Mouse (Mus musculus) forebrain, embryonic 16.5 days (tissue): ENCODE data around the gene Eid2b. TPM values are rescaled to one million over a fixed set of nuclear protein-coding genes. Genes with fewer than 3 reads are reported as not detected.

ENCODE experiments used
- ATAC-seq: fragments of 200-750 bp; cut with Nextera tagmentation; 2 replicates; pipeline ENCODE4 v1.8.0; 2017; ENCODE audit warnings: mild to moderate bottlenecking, moderate library complexity
- H3K27ac ChIP-seq: fragments of 300-500 bp; sonication (generic); 2 replicates; pipeline ENCODE4 v1.5.1; 2014; ENCODE audit warnings: low read length, control low read depth
- H3K27me3 ChIP-seq: fragments of 300-500 bp; sonication (generic); replicated peaks from 2 replicates; pipeline ENCODE4 v1.6.1; 2014; ENCODE audit warnings: low read length; ENCODE audit not compliant: control insufficient read depth, insufficient read depth
- H3K36me3 ChIP-seq: fragments of 300-500 bp; sonication (generic); 2 replicates; pipeline ENCODE4 v1.6.1; 2014; ENCODE audit not compliant: control insufficient read depth, insufficient read depth
- H3K4me1 ChIP-seq: fragments of 300-500 bp; sonication (generic); replicated peaks from 2 replicates; pipeline ENCODE4 v1.6.1; 2014; ENCODE audit warnings: low read length; ENCODE audit not compliant: control insufficient read depth, insufficient read depth
- H3K4me2 ChIP-seq: fragments of 300-500 bp; sonication (generic); 2 replicates; pipeline ENCODE4 v1.6.1; 2014; ENCODE audit warnings: mild to moderate bottlenecking, low read length, control low read depth
- H3K4me3 ChIP-seq: fragments of 300-500 bp; sonication (generic); replicated peaks from 2 replicates; pipeline ENCODE4 v1.5.1; 2014; ENCODE audit warnings: mild to moderate bottlenecking, low read length, control low read depth
- H3K9ac ChIP-seq: fragments of 300-500 bp; sonication (generic); replicated peaks from 2 replicates; pipeline ENCODE4 v1.6.1; 2014; ENCODE audit warnings: low read depth, low read length, control low read depth
- H3K9me3 ChIP-seq: fragments of 300-500 bp; sonication (generic); 2 replicates; pipeline ENCODE4 v1.6.1; 2016; ENCODE audit warnings: low read length; ENCODE audit not compliant: control insufficient read depth
- WGBS: fragments of 180-500 bp; shearing (Covaris S2); extraction: QIAGEN DNeasy Blood & Tissue Kit; methylation state at CpG from one replicate; pipeline ENCODE4 v1.1.7; 2014; 5-methylcytosine and 5-hydroxymethylcytosine counted together
- polyA plus RNA-seq: library from polyadenylated mRNA; unstranded; fragments of >200 nt; fragmentation: Nextera tagmentation; extraction: Ambion mirVana; gene quantifications from 2 replicates; pipeline ENCODE4 v1.2.1, GENCODE M21; 2015

Eid2b gene
- polyA plus RNA-seq, 1 experiment from 2014 or later: 41.8 TPM

DNA sequence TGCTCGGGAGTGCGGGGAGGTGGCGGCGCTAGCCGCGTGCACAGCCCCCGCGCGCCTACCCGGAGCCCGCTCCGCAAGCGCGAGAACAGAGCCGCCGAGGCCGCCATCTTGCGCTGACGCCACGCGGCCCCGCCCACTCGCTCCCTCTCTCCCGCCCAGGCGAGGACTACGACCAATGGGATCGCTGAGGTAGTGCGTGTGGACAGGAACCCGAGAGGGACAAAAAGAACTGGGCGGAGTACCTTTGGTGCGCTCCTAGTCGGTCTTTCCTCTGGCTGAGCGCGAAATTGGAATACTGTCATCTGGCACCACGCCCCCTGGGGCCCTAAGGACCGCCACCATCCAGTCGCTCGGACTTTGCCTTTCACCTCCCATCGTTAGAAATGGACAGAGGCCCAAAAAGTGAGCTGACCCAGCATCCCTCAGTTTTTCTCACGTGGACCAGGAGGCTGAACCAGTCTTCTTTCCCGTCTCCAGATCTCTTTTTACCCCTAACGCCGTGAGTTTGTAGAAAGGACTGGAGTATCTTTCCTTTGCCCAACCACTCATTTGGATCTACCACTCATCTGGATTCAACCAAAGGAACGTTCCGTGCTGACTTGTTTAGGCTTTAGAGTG lies 34.5 kb downstream of the Eid2b start, which contains the start of gene Timm50:
Gene Timm50 (minus strand): TSS at position 147 of the 618 bp plus-strand sequence.
- Histone ChIP-seq H3K9ac (peak within 1 kb of the TSS; percentile 91), H3K4me1 (peaks cover 13% of the 10 kb centered on the region), H3K9me3 (no peaks in the 10 kb centered on the region), H3K27me3 (no peaks in the 10 kb centered on the region), H3K36me3 (peaks cover 37% of the 10 kb centered on the region), H3K4me2 (peak within 1 kb of the TSS; percentile 77), H3K4me3 (peak within 1 kb of the TSS; percentile 98), H3K27ac (peak within 1 kb of the TSS; percentile 78)
- ATAC-seq: peak; percentile 99
- under 1% methylated on average over 45 of the region's 45 CpGs for WGBS

DNA sequence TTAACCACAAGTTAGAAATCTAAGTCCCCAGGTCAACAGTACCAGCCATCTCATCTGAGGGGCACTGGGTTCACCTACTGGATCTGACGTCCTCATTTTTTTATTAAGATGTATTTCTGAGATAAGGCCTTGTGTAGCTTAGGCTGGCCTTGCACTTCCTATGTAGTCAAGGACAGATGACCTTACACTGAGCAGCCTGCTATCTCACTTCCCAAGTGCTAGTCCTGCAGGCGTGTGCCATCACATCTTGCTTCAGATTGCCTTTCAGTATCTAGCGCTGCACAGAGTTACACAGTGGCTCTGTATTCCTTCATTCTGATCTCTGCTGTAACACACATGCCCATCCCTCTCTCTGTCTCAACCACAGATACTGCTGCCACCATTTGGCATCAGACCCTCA lies 40.5 kb downstream of the Eid2b start:
- Histone ChIP-seq H3K9me3 (no peaks in the 10 kb centered on the region), H3K4me3 (no peak overlapping the region), H3K36me3 (peaks cover 62% of the 10 kb centered on the region), H3K4me1 (no peaks in the 10 kb centered on the region), H3K4me2 (no peak overlapping the region), H3K9ac (no peak overlapping the region), H3K27ac (no peak overlapping the region), H3K27me3 (no peaks in the 10 kb centered on the region)
- no peak for ATAC-seq
- 90% methylated on average over 3 of the region's 3 CpGs for WGBS

DNA sequence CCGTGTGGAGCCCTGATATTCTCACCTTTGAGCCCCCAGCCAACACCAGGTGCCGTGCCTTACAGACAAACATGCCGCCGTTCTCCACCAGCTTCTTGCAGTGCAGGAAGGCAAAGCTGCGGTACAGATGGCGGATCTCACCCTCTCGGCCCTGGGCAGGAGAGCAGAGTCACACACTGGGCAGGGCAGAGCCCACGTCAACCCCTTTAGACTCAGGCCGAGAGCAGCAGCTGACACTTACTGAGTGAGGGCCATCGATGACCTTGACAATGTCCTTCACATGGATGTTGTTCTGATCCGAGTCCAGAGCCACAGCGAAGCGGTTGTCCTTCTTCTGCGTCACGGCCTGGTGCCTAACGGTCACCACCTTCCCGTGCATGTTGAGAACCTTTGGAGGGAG lies 41.2 kb downstream of the Eid2b start:
- no peak overlapping the region for H3K4me3 ChIP-seq
- no peak overlapping the region for H3K9ac ChIP-seq
- no peak for ATAC-seq
- no peak overlapping the region for H3K27ac ChIP-seq
- H3K9me3 ChIP-seq: no peaks in the 10 kb centered on the region
- H3K4me2 ChIP-seq: no peak overlapping the region
- H3K36me3 ChIP-seq: peaks cover 69% of the 10 kb centered on the region
- 95% methylated on average over 17 of the region's 17 CpGs for WGBS
- no peaks in the 10 kb centered on the region for H3K4me1 ChIP-seq
- H3K27me3 ChIP-seq: no peaks in the 10 kb centered on the region

GRCm38 (mm10) chr7:28321974-28322720 lies 44.6 kb downstream of the Eid2b start:
- peaks cover 63% of the 10 kb centered on the region for H3K36me3 ChIP-seq
- no peak overlapping the region for H3K4me2 ChIP-seq
- H3K9ac ChIP-seq: no peak overlapping the region
- no peak overlapping the region for H3K27ac ChIP-seq
- H3K27me3 ChIP-seq: no peaks in the 10 kb centered on the region
- H3K4me3 ChIP-seq: no peak overlapping the region
- no peaks in the 10 kb centered on the region for H3K9me3 ChIP-seq
- ATAC-seq: no peak
- 96% methylated on average over 15 of the region's 15 CpGs for WGBS
- H3K4me1 ChIP-seq: no peaks in the 10 kb centered on the region

DNA sequence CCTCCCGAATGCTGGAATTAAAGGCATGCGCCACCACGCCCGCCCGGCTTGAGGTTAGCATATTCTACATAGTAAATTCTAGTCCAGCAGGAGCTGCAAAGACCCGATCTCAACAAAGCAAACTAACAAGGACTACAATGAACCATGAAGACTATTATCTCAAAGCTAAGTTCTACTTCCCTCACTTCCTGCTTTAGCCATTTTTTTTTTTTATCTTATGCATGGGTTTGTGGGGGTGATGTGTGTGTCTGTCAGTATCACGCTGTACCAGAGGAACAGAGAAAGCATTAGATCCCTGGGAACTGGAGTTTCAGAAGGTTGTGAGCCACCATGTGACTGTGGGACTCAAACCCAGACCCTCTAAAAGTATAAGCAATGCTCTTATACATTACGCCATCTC lies 47.8 kb downstream of the Eid2b start:
- Histone ChIP-seq H3K4me3 (no peak overlapping the region), H3K27ac (no peak overlapping the region), H3K4me2 (no peak overlapping the region), H3K9me3 (no peaks in the 10 kb centered on the region), H3K9ac (no peak overlapping the region), H3K27me3 (no peaks in the 10 kb centered on the region), H3K4me1 (no peaks in the 10 kb centered on the region), H3K36me3 (peaks cover 58% of the 10 kb centered on the region)
- no peak for ATAC-seq
- WGBS: 96% methylated on average over 8 of the region's 8 CpGs

DNA sequence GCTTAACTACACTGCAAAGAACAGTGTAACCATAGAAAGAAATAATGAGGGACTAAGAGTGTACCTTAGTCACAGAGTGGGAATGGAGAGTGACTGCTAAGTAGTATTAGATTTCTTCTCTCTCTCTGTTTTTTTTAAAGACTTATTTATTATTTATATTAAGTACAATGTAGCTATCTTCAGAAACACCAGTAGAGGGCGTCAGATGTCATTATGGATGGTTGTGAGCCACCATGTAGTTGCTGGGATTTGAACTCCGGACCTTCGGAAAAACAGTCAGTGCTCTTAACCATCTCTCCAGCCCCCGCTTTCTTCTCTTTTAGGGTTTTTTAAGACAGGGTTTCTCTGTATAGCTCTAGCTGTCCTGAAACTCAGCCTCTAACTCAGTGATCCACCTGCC lies 48.9 kb downstream of the Eid2b start:
- WGBS: 84% methylated on average over 4 of the region's 4 CpGs
- H3K4me1 ChIP-seq: no peaks in the 10 kb centered on the region
- H3K27ac ChIP-seq: no peak overlapping the region
- peaks cover 63% of the 10 kb centered on the region for H3K36me3 ChIP-seq
- no peak overlapping the region for H3K4me2 ChIP-seq
- no peaks in the 10 kb centered on the region for H3K9me3 ChIP-seq
- ATAC-seq: no peak
- H3K27me3 ChIP-seq: no peaks in the 10 kb centered on the region
- no peak overlapping the region for H3K4me3 ChIP-seq
- H3K9ac ChIP-seq: no peak overlapping the region

GRCm38 (mm10) chr7:28328260-28328659 lies 50.7 kb downstream of the Eid2b start:
- peaks cover 46% of the 10 kb centered on the region for H3K36me3 ChIP-seq
- 96% methylated on average over 2 of the region's 2 CpGs for WGBS
- ATAC-seq: no peak

More at GRCm38 (mm10) chr7:28328260-28328659, 50.7 kb downstream of the Eid2b start:
- Histone ChIP-seq H3K4me2 (no peak overlapping the region), H3K27me3 (no peaks in the 10 kb centered on the region), H3K4me1 (no peaks in the 10 kb centered on the region), H3K27ac (no peak overlapping the region), H3K4me3 (no peak overlapping the region), H3K9me3 (no peaks in the 10 kb centered on the region), H3K9ac (no peak overlapping the region)

Other genes with a start within 250 kb of the Eid2b start
- gene Psmc4, start 227.6 kb upstream of the Eid2b start, polyA plus RNA-seq: 330 and 343 TPM in 2 replicates
- gene Fcgbp, start 206.5 kb upstream of the Eid2b start, polyA plus RNA-seq: 0.41 TPM in 1 of 2 replicates, not detected in the other
- 0.06 and 0.14 TPM in 2 replicates for gene 9530053A07Rik, start 148.3 kb upstream of the Eid2b start, polyA plus RNA-seq
- 84.4 and 86.8 TPM in 2 replicates for gene Fbl, start 108.0 kb upstream of the Eid2b start, polyA plus RNA-seq
- 14.4 and 14.8 TPM in 2 replicates for gene Dyrk1b, start 98.3 kb upstream of the Eid2b start, polyA plus RNA-seq
- gene Eid2, start 9.9 kb upstream of the Eid2b start, polyA plus RNA-seq: 3.8 and 4.1 TPM in 2 replicates
- 0.16 TPM in 1 of 2 replicates, not detected in the other for gene Selenov, start 13.4 kb downstream of the Eid2b start, polyA plus RNA-seq
- 9.9 and 10.5 TPM in 2 replicates for gene Dll3, start 24.5 kb downstream of the Eid2b start, polyA plus RNA-seq
- 144 and 146 TPM in 2 replicates for gene Timm50, start 34.3 kb downstream of the Eid2b start, polyA plus RNA-seq
- 114 and 118 TPM in 2 replicates for gene Supt5, start 61.0 kb downstream of the Eid2b start, polyA plus RNA-seq
- 464 and 494 TPM in 2 replicates for gene Rps16, start 72.9 kb downstream of the Eid2b start, polyA plus RNA-seq
- 40.7 and 50.8 TPM in 2 replicates for gene Plekhg2, start 94.9 kb downstream of the Eid2b start, polyA plus RNA-seq
- gene Zfp36, start 102.5 kb downstream of the Eid2b start, polyA plus RNA-seq: 6.5 and 6.7 TPM in 2 replicates
- 39.9 and 40.2 TPM in 2 replicates for gene Med29, start 115.0 kb downstream of the Eid2b start, polyA plus RNA-seq
- 107 and 111 TPM in 2 replicates for gene Paf1, start 115.2 kb downstream of the Eid2b start, polyA plus RNA-seq
- gene Gmfg, start 159.7 kb downstream of the Eid2b start, polyA plus RNA-seq: 1.7 and 2.2 TPM in 2 replicates
- 9.1 and 10.6 TPM in 2 replicates for gene Lrfn1, start 174.2 kb downstream of the Eid2b start, polyA plus RNA-seq
- gene Ifnl2, start 232.7 kb downstream of the Eid2b start, polyA plus RNA-seq: not detected in 2 replicates
- gene Ifnl3, start 245.1 kb downstream of the Eid2b start, polyA plus RNA-seq: not detected in 2 replicates